Mouse (Mus musculus) spleen, postnatal 0 days (tissue): ENCODE measurements around the gene Cdh7. TPM values are rescaled to one million over a fixed set of nuclear protein-coding genes. Genes with fewer than 3 reads are reported as not detected.

ENCODE experiments used
- polyA plus RNA-seq: library from polyadenylated mRNA; unstranded; fragments of >200 nt; fragmentation: Nextera tagmentation; extraction: Ambion mirVana; gene quantifications from 2 replicates; pipeline ENCODE4 v1.2.1, GENCODE M21; 2015

The Cdh7 gene
- not detected in 2 replicates for polyA plus RNA-seq

DNA sequence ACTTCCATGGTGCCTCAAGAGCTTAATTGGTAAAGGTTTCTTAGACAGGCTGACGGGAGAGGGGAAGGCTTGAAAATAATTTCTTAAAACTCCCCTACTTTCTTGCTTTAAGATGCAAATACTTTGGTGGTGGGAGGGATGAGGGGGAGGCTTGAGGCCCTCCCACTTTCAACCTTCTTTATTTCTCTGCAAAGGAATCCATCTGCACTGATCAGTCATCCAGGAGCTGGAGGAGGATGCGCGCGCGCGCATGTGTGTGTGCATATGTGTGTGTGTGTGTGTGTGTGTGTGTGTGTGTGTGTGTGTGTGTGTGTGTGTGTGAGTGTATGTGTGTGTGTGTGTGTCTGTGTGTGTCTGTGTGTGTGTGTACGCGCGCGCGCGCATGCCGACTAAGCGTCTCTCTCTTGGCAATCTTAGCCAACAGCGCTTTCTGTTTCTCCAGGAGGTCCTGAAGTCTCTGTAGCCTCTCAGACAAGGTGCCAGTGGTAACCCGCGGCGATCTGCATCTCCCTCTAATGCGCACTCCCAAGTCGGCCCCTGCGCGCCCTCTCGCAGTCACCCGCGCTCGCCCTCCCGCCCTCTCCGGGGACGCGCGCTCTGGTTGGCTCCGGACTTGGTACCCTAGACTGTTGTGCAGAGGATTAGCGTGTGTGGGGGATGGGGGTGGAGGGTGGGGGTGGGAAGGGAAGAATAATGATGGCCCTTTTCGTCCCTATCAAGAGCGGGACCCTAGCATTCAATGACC is at the start of gene Cdh7:
TSS of gene Cdh7 (plus strand) at position 368 of the 745 bp plus-strand sequence.

